Mouse (Mus musculus) gastrocnemius, postnatal 4 days (tissue): ENCODE measurements around the gene 9530002B09Rik. TPM values are rescaled to one million over a fixed set of nuclear protein-coding genes. Genes with fewer than 3 reads are reported as not detected.

Experiments used
- DNase-seq, 2 experiments: peaks; one replicate each; pipeline ENCODE4 v3.0.0; 2021 to 2022; ENCODE audit warnings: low spot score in 2 of 2, mixed read lengths in 2 of 2
- long read RNA-seq, 2 experiments: library from polyadenylated mRNA; stranded (forward); transcript quantifications; one replicate each; pipeline ENCODE4 v2.0.0; 2021
- total RNA-seq, 2 experiments: library from RNA; stranded (reverse); gene quantifications; 2 replicates each; pipeline ENCODE4 v1.2.3; 2021

Gene 9530002B09Rik
- not detected for total RNA-seq
- long read RNA-seq, experiment 1: 0 reads
- long read RNA-seq, experiment 2: 0 reads

DNA sequence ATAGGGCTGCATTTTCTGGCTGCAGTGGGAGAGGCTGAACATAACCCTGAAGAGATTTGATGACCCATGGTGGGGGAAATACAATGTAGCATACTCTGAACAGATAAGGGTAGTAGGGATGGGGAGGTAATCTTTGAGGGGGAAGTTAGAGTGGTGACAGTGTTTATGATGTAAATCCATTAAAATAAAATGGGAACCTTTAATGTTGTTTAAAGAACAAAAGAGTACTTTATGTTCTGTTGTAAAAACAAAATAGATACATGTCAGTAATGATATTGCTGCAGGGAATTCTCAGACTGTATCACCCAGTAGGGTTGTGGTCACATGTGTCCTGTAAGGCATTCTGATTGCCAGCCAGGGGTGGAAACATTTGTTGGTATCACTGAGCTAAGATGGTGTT lies at the start of gene 9530002B09Rik:
Gene 9530002B09Rik (plus strand): TSS at position 301 of the 400 bp plus-strand sequence.
- DNase-seq: no peak

Other genes starting within 250 kb of the 9530002B09Rik start
- 10 to 100 TPM; 29.4 to 30.5 TPM for gene Ppt1, start 147.0 kb downstream of the 9530002B09Rik start, total RNA-seq
- gene Cap1, start 196.8 kb downstream of the 9530002B09Rik start, total RNA-seq: 10 to 100 TPM; 87.1 to 87.8 TPM